Mouse (Mus musculus) heart, adult 9 months (tissue): ENCODE data around the gene Pcnx3.

ENCODE experiments used
- DNase-seq, 2 experiments: peaks; one replicate each; pipeline ENCODE4 v3.0.0; 2022; ENCODE audit warnings: low spot score in 2 of 2

Gene Pcnx3

GRCm38 (mm10) chr19:5688200-5689087 is at the start of gene Pcnx3, which contains the start of gene Map3k11:
TSS of gene Pcnx3 (minus strand) at chr19:5688908.
TSS of gene Map3k11 (plus strand) at chr19:5688742.
- DNase-seq, result peak; percentile 97 to 99

DNA sequence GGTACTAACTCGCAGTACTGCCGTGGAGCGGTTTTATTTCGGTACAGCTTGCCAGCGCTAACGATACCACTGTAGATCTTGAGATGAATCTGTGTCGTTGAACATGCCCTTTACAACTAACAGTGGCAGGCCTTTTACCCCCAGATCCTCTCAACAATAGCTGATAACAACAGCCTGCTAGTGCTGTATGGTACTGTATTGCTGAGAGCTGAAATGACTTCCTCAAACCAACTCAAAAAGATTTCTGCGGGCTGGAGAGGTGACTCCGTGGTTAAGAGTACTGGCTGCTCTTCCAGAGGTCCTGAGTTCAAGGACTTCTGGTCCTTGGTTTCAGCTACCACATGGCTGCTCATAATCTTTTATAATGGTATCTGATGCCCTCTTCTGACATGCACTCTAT is 45.6 kb upstream of the Pcnx3 start:
- no peak for DNase-seq

- peak; percentile 87 to 92 for DNase-seq
Observed at GRCm38 (mm10) chr19:5731264-5731978, 42.7 kb upstream of the Pcnx3 start.

DNA sequence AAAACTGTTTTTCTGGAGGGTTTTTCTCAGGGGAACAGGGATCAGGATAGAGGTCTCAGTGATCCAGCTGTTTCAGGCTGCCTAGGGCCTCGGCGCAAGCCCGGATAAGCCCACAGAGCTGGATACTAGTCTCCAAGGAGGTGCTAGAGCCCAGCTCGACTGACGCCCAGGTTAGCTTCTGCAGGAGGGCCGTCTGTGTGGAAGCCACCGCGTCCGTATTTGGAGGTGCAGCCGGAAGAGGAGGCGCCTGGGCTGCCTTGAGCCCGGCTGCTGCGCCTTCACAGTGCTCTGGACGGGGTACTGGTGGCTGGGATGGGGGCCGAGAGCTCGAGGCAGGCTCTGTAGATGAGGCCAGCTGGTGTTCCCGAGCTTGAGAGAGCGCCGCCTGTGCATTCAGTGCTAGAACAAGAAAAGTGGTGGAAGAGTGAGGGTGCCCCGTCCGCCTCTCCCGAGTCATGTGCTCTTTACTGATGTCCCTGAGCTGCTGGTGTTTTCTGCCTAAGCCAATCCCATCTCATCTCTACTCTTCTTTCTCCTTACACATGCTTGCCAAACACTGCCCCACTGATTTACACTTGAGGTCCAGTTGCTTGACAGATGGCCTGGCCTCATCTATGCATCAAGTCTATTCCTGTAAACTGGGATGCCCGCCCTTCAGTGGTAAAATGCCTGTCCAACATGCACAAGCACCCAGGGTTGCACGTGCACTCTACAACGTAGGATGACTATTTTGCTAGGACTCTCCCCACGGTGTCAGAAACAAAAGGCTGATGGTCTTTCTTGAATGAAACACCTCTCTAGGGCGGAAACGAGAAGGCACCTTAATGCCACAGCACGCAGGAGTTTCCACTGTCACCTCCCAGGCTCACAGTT is 41.8 kb upstream of the Pcnx3 start:
- no peak for DNase-seq

DNA sequence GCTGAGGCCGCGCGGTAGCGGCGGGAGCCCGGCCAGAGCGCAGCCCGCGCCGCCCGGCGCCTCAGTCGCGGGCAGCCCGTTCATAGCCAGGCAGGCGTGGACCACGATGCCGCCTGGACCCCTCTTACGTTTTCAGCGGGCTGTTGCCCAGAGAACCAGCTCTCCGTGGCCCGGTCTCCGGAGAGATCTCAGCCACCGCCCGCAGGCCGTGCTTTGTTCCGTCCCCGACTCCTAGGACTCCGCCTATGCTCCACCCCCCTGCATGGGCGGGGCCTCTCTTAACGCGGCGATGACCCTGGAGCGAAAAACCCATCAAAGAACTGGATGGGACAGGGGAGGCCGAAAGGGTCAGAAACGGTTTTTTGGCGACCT is 40.7 kb upstream of the Pcnx3 start, which contains the start of gene Fam89b:
Fam89b (minus strand) TSS at position 210 of the 372 bp plus-strand sequence.
- peak; percentile 90 to 92 for DNase-seq

GRCm38 (mm10) chr19:5728631-5729443 is 40.1 kb upstream of the Pcnx3 start:
- DNase-seq, result peak; percentile 60 to 63

DNA sequence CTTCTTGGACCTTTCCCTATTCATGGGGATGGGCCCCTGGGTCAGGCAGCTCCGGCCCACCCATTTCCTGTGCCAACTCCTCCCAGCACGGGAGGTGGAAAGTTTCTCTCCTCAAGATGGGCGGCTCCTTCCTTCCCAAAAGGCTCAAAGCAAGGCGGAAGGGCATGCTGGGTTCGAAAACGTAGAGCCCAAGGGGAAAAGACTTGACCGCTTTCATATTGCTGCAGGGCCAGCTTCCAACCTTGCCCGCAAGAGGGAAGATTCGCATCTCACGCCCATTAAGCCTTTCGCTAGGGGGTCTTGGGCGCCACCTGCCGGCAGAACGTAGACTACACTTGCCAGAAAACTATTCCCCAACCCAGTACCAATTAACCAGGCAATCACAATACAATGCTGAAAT is 39.0 kb upstream of the Pcnx3 start:
- peak; percentile 88 to 91 for DNase-seq

DNA sequence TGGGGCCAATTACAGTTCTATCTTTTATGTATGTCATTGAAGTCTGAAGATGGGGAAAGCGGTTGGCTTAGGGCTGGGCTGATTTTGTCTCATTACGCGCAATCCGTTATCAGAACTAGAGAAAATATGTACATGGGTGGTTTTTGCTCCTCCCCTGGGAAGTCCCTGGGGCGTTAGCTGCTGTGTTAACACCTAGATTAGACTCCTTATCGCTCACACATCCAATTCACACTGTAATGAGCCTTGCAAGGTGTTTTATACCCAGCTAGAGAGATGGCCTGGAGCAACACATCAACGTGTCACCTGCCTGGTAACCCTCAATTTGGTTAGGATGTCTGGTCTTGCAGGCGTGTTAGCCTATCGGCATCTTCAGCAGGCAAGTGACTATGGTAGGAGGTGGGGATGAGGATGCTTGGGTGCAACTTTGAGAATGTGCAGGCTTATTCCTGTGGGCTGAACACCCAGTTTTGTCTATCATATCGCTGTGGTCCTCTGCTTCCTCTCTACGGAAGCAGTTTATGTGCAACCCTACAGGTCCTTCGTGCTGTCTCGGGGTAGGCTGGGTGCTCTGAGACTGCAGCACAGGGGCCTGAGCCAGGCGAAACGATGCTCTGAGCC is 38.4 kb upstream of the Pcnx3 start:
- peak in 1 of 2 experiments; percentile 41 for DNase-seq

- DNase-seq, result peak; percentile 75 to 77
Observed at GRCm38 (mm10) chr19:5725767-5726515, 37.2 kb upstream of the Pcnx3 start, which contains the start of gene Ehbp1l1. TSS of gene Ehbp1l1 (minus strand) at chr19:5726317.

GRCm38 (mm10) chr19:5725029-5725707 is 36.5 kb upstream of the Pcnx3 start:
- peak; percentile 84 to 89 for DNase-seq

- peak; percentile 92 to 93 for DNase-seq
Observed at GRCm38 (mm10) chr19:5724549-5724941, 35.8 kb upstream of the Pcnx3 start.

- no peak for DNase-seq
Observed at GRCm38 (mm10) chr19:5723934-5724548, 35.3 kb upstream of the Pcnx3 start.

- DNase-seq, result no peak
Observed at GRCm38 (mm10) chr19:5722848-5723425, 34.2 kb upstream of the Pcnx3 start.

DNA sequence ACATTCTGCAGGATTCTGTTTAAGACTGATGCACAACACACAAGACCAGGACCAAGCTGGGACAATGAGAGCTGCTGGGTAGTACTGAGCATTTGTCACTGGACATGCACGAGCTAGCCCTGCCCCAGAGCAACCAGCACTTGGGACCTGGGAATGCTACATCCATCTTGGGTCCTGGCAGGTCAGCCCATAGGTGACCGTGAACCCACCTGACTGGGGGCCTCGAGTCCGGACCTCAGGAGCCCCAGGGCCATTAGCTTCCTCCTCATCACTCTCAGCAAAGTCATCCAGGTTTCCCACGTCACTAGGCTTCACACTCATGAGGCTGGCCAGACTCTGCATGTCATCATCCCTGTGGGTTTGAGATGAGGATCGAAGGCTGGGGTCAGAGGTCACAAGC is 32.5 kb upstream of the Pcnx3 start:
- no peak for DNase-seq

- DNase-seq, result no peak
Observed at GRCm38 (mm10) chr19:5716955-5717354, 28.2 kb upstream of the Pcnx3 start.

GRCm38 (mm10) chr19:5715793-5716688 is 27.3 kb upstream of the Pcnx3 start:
- no peak for DNase-seq

- DNase-seq, result peak; percentile 83
Observed at GRCm38 (mm10) chr19:5713730-5714129, 25.0 kb upstream of the Pcnx3 start.
